Mouse (Mus musculus) adrenal gland, postnatal 36 days (tissue): ENCODE measurements at regions not wholly inside any gene's neighbourhood (a gene's known extent, or its start where the extent isn't known, plus 50 kb on each side); places are given as distances from the start of the nearest gene placed in this dataset.
"Not testable (repeated sequence)": the region's sequence is repeated elsewhere in the genome, so short reads cannot be mapped to it uniquely, and the experiment has no call there.

Source experiments
- DNase-seq, 2 experiments: peaks; one replicate each; pipeline ENCODE4 v3.0.0; 2021; ENCODE audit warnings: mixed read lengths in 1 of 2

DNA sequence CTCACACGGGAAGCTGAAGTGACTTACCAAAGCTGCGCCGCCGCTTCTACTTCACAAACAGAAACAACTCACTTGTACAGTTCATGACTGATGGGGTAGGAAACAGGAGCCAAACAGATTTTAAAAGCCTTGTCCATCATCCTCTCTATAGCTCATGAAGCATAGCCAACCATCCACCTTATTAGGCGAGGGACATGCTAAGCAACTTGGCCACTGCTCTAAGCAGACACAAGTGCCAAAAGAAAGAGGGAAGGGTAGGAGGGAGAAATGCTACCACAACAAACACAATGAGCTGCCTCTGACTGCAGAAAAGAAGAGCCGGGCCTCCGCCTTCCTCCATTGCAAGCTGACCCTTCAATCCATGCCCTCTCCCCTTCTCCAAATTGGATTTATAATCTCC lies 179.9 kb downstream of the Dhx15 start:
- DNase-seq = no peak

DNA sequence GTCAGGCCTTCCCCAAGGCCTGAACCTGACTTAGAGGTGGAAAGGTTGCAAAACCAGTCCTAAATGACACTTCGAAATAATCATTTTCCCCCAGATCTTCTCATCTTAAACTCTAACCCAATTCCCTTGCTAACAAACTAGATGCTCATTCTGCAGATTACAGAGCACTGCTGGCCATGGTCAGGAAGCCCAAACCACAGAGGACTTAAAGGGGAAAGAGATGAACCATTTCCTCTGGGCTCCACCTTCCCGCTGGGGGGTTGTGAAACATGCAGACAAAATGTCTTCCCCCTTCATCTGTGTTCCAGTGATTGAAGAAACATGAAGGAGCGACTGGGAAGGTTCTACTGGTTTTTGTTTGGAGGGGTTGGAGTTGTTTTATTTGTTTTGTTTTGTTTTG lies 181.4 kb downstream of the Dhx15 start:
- DNase-seq = no peak

DNA sequence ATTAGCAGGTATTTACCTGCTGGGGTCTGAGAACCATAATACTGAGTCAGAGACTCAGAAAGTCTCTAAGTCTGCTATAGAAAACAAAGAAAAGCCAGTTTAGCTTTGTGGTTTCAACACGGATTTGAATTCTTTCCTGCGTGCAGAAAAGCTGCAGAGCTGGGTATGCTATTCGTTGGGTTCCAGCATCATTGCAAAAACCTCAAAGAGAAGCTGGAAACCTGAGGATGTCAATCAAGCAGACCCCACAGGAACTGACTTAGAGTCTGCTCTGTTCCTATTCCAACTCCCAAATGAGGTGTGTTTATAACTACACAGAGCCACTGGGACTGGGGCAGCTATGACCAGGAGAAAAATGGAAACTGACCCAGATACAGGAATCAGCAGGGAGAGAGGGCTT lies 183.5 kb downstream of the Dhx15 start:
- no peak for DNase-seq

DNA sequence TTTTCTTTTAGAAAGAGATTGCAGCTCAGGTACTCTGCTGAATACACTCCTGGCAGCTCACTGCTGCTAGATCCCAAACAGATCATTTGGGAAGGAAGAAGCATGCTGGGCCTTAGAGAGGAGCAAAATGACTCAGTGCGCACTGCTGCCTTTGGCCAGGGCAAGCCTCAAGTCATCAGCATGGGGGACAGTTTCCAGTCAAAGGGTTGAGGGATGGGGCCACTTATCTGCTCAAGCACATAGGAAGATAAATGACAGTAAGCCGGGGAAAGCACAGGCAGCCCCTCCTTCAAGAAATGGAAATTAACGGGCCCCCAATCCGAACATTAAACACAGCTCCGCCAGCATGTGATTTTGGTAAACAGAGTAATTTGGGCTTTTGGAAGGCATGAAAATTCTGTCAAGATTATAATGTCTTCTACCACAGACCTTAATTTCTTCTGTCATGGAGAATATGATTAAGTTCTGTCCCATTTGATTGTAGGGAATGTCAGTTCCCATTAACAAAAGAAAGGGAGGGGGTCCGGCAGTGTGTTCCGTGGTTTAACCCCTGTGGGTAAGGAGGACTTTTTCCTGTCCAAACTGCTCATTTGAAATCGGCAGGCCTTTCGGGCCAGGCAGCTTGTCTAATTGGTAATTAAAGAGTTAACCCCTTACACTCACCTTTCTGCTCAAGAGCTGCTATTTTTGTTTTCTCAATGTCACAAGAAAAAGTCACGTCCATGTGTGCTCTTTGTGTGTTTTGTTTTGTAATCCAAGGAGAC lies 199.3 kb downstream of the Dhx15 start:
- no peak for DNase-seq

DNA sequence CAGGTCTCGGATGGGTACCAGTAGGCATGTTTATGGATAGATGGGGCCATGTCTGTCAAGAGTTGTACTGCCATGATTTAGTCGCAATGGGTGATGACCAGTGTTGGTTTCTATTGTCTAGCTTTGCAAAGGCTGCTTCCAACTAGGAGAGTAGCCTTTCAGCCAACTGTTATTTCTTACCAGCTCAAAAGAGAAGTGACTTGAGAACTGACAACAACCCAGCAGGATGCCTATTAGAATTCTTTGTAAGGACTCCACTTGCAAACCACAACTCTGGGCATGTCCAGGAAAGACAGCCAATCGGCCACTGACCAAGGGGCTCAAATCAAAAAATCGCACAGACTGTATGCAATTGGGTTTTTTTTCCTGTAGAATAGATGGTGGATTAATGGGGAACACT lies 200.9 kb downstream of the Dhx15 start:
- DNase-seq = no peak

DNA sequence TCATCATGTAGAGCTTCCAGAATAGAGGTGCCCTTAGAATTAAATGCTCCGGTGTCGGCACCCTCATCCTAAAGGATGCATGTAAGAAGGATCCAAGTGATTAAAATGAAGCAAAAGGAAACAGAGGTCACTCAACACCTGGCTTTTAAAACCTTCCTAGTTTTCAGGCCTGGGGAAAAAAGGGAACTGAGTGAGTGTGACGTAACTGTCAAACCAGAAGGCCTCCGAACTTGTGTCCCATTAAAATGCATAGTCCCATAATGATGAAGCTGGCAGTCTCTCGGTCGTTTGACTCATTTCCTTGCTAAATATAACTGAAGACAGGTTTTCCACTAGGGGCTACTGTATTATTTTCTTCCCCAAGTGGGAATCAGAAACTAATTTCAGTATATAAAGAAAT lies 201.4 kb downstream of the Dhx15 start:
- DNase-seq = no peak

DNA sequence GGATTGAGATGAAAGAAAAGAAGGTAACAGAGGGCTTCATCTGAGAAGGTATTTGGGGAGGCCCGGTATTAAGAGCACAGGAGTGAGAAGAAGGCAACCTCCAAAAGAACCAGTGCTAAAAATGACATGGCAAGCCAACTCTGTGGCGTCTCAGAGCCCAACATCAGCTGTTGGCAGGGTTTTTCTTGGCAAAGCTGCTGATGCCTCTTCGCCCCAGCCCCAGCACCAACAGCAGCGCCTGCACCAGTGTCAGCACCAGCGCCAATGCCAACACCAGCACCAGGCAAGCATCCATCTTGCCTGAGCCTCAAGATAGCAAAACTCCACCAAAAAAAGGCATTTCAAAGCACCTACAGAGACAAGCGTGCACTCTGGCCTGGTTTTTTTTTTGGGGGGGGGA lies 205.3 kb downstream of the Dhx15 start:
- no peak for DNase-seq

DNA sequence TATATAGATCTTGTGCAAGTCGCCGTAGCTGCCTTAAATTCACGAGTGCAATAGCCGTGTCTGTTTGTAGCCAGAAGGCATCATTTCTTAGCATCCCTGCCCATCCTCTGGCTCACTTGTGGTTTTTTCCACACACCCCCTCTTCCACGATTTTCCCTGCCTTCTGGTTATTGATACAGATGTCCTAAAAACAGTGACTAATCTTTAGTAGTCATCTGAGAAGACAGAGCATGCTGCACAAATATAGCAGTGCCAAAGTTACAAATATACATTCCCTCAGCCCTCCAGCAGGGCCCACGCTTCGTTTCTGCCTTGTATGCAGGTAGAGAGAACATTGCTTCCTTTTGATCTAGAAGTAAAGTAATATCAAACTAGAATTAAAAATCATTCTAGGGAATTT lies 207.5 kb downstream of the Dhx15 start:
- no peak for DNase-seq

DNA sequence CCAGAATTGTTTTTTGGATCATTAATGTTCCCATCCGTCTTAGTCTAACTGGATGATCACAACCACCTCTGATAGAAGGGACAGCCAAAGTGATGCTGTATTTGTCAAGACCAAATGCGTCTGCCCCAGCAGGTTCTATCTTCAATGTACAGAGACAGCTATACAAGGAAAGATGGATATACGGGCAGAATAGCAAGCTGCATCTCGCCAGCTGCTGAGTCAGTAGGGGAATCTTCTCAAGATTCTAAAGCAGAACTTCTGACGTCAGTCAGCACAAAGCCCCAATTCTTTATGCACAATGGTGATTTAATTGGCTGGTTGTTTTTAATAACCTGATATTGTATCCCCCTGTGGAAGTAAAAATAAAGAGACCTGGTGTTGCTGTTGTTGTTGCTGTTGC lies 209.4 kb downstream of the Dhx15 start:
- no peak for DNase-seq

DNA sequence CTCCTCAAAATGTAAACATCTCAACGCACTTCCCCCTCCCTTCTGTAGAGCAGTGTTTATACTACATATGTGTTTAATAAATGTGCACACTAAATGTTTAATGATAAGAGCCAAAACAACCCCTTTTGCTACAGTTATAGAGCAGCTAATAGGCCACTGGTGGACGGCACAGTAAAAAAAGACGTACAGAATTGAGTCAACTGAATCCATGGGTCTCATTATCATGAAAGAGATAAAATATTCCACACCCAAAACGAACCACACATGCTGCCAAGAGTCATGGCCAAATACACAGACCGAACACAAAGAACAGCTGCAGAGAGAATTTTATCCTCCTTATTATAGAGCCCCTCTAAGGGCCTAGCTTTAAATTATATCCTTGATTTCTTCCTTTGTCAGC lies 237.8 kb downstream of the Dhx15 start:
- no peak for DNase-seq

DNA sequence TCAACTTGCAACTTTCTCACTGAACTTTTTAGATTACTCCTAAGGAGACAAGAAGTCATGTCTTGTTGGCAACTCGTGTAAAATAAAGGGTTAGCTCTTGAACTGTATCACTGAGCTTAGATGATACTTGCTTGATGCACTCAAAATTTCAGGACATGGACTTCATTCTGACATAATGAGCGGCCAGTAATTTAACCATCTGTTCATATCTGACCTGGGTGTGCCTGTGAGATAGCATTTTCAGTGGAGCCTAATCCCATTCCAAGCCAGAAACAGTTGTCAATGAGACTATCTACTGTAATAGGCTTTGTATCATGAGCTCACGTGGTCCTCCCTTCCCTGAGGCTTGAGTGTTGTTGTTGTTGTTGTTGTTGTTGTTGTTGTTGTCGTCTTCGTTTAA lies 240.3 kb downstream of the Dhx15 start:
- no peak for DNase-seq

DNA sequence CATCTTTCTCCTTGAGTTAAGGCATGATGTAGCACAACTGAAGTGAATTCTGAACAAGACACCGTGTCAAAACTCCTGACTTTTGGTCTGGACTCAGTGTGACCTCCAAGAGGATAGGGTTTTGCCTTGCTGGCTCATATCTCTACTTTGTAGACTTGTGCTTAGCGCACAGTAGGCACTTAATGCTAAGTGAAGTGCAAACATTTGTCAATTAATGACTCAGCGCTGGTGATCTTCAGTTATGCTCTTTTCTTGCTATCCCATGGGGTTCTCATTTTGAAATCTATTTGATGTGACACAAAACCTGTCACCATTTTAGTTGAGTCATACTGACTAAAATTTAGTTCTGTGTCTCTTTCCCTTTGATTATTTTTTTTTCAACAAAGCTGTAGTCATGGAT lies 244.3 kb downstream of the Dhx15 start:
- DNase-seq = no peak

DNA sequence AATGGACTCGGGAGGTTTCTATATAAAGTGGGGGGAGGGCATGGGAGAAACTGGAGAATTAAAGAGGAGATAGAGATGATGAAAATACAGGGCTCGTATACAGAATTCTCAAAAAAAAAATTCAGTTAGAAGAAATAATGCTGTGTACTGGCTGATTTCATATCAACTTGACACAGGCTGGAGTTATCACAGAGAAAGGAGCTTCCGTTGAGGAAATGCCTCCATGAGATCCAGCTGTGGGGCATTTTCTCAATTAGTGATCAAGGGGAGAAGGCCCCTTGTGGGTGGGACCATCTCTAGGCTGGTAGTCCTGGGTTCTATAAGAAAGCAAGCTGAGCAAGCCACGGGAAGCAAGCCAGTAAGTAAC lies 248.4 kb downstream of the Dhx15 start:
- DNase-seq = not testable (repeated sequence)

DNA sequence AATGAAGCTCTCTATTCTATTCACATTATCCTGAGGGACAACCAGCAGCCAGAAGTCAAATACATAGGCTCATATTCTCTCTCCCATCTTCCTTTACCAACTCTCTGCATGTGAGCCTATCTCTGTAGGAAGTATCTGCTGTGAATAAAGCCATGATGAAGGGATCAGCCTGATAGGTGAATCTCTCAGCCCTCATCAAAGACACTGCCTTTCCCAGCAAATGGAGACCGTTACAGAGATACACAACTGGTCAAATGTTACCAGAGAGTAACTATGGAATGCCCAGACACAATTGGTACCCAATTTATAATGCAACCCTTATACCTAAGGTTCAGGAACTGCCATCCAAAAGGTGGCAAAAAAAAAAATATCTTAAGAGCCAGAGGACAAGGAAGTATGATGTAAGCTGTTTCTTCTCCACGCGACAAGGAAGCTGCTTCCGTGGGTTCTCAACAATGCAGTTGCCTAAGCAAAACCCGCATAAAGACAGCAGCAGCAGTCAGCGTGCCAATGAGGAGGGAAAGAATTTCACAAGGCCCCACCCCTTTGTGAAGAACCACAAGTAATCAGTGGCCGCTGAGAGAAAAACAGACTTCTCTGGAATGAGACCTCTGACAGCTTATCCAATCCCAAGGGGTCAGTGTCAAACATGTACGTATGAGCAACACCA lies 248.9 kb downstream of the Dhx15 start:
- DNase-seq = no peak

DNA sequence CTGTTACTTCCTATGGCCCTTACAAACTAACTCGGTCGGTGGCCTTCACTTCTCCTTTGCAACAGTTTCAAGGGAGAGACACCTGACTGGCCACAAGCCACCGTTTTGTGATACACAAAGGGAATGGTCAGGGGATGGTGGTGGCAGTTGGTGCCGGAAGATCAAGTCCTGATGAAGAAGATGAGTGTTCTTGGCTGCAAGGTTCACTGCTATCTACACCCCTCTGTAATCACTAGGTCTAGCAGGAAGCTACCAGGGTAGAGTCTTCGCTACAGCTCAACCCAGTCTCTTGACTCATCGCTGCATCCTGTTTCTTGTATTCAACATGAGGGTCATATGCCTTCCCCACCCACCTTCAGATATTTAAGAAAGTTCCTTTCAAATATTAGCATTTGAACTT lies 251.5 kb downstream of the Dhx15 start:
- no peak for DNase-seq

DNA sequence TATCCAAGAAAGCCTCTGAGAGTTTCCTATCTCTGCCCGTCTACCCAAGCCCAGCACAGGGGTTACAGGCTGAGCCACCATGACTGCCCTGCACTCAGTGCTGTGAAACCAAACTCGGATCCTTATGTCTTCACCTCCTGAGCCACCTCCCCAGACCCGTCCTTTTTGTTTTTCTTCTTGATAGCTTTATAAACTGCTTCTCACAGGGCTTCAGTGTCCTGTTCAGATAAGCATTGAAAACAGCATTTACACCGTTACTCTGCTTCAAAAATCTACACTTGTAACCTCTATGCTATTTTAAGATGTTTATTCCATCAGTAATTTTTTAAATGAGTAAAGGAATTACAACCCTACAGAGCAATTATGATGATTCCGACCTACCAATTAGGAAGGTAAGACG lies 253.0 kb downstream of the Dhx15 start:
- no peak for DNase-seq

DNA sequence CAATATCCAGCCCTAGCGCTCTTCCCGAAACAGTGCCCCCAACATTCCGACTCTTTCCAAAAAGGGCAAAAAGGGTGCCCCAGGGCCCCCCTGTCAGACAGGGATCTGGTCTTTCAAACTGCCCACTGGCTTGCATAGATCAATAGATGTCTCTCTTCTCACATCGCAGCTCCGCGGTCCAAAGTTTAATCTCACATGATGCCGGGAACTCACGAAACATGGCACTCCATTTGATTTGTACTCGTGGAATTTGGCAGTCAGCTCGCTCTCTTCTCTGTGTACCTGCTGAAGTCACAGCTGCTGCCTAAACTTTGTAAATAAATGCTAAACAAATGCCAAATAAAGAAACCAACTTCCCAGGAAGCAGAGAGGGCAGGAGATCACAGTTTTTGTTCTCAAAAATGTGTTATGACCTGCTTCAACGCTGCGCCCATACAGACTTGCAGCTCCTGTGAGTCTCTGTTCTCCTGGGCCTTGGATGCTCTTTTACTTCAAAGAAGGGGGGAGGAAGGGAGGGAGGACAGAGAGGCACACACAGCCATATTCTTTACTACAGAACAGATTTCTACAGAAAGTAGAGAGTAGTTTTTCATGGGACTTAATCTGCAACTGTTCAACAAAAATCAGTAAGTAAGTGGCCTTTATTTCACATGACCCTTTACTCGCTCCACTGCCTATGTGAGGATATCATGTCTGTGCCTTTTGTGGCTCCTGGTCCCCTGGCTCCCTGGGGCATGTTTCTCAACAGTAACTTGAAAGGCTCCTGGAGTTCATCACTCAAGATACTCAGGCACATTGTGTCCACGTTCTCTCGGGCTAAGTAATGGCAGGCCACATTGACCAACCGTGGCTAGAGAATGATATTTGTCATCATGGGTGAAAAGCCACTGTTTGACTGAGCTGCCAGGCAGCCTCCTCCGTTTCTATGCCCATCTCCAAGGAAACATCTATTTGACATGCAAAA lies 254.6 kb downstream of the Dhx15 start:
- DNase-seq = no peak

DNA sequence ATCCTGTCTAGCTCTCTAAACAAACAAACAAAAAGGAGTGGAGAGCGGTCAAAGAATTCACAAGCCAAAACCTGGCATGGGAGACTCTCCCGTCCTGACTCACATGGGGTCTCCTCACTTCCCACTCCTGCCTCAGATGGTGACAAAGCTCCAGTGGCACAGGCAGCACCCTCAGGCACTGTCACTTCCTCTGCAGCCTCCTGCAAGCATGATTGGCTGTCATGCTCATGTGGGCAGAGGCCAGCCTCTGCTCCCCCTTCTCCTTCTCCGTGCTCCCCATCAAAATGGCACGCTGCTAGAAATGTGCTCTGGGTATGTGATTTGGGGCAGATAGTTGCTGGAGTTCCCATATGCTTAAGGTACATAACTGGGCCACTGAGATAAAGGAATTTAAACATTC lies 255.4 kb downstream of the Dhx15 start:
- no peak for DNase-seq

DNA sequence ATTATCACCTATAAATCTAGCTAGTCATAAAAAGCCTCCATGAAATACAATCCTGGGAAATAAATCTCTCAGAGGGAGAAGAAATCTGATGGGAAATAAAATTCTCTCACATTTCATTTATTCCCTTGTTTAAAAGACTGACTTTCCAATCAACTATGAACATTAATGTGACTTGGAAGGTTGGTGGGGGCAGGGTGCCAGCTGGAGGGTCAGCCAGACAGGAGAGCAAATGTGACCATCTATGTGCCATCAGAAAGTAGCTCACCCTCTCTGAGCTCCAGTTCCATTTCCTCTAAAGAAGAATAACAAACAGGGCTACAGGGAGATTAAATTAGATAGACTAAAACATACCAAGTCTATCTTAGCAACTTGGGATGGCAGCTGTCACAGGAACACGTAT lies 257.0 kb downstream of the Dhx15 start:
- DNase-seq = no peak

DNA sequence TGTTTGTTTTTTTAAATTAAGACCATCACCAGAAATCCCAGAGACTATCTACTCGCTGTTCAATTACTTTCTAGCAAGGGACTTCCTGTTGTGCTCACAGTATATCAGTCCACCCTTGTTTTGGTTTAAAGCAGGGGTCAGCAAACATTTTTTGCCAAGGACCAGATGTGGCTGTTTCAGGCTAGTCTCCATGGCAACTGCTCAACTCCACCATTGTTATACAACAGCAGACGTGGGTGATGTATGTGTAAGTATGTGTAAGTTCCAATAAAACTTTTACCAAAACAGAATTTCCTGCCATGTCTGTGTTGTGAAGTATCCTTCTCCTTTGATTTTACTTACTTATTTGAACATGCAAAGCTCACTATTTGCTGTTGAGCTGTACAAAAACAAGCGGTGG lies 259.9 kb downstream of the Dhx15 start:
- DNase-seq = no peak

DNA sequence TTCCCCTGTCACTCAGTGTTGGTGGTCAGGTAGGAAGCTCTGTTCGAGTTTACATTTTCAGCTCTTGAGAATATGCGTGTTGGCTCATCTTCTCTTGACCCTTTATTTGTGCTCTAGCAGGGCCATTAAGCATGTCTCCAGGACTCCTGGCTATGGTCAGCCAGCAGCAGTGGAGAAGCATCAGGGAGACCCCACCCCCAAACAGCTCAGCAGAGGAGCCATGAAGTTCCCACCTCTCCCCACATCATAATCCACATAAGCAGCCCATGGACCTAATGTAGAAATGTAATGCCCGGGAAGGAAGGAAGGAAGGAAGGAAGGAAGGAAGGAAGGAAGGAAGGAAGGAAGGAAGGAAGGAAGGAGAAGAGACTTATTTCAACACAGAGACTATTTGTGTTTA lies 261.5 kb downstream of the Dhx15 start:
- no peak for DNase-seq

DNA sequence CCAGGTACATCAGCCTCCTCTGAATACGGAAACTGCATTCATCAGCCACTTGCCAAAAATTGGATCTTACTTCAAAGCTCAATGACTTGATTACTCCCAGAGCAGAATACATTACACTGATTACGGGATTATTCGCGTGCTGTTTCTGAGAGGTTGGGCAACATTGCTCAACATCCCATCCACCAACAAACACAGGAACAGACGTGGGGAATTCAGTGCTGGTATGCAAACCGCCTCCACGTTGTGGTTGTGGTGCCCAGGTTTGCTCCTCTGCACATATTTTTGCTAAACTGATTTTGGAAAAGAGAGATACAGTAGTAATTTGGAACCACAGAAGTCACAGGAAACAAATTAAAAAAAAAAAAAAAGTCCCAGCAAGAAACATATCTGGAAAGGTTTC lies 266.9 kb downstream of the Dhx15 start:
- DNase-seq = no peak

DNA sequence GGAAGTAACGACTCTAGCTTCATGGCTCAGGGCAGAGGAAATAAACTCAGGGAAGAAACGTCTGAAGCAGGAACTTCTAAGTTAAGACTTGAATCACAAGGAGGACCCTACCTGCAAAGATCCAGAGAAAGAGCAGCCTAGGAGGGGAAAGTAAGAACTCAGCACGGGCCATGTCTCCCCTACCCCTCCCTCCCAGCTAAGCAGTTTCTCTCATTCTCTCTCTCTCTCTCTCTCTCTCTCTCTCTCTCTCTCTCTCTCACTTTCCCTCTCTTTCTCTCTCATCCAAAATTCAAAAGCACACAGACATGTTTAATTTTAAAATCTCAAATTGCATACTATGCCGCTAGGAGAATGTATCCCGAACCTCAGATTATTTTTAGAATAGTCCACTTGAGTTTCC lies 267.3 kb downstream of the Dhx15 start:
- no peak for DNase-seq
